Mouse (Mus musculus): ENCODE measurements at regions not wholly inside any gene's neighbourhood (a gene's known extent, or its start where the extent isn't known, plus 50 kb on each side); places are given as distances from the start of the nearest gene placed in this dataset.

- TF ChIP-seq CTCF (IDR thresholded peaks at IDR 0.05; ENCODE audit: extremely low read depth, insufficient read depth, low read length) (no peak), POLR2A (IDR thresholded peaks at IDR 0.05; ENCODE audit: extremely low read depth, insufficient read depth, low read length) (no peak)
- Histone ChIP-seq H3K27ac (ENCODE audit: insufficient read depth, low read length) (no peak overlapping the region), H3K4me3 (ENCODE audit: insufficient read depth, low read length) (no peak overlapping the region), H3K4me1 (ENCODE audit: control insufficient read depth, insufficient read depth, low read length) (no peaks in the 10 kb centered on the region)
These were observed 53.3 kb upstream of the Creb5 start for GRCm38 (mm10) chr6:53233777-53234176.

- H3K27ac ChIP-seq (ENCODE audit: insufficient read depth, low read length): no peak overlapping the region
- no peaks in the 10 kb centered on the region for H3K4me1 ChIP-seq (ENCODE audit: control insufficient read depth, insufficient read depth, low read length)
- H3K4me3 ChIP-seq (ENCODE audit: insufficient read depth, low read length): no peak overlapping the region
- TF ChIP-seq CTCF (IDR thresholded peaks at IDR 0.05; ENCODE audit: extremely low read depth, insufficient read depth, low read length) (no peak), POLR2A (IDR thresholded peaks at IDR 0.05; ENCODE audit: extremely low read depth, insufficient read depth, low read length) (no peak)
These were observed 54.5 kb upstream of the Creb5 start for GRCm38 (mm10) chr6:53232616-53233015.

- no peak for TF ChIP-seq CTCF (IDR thresholded peaks at IDR 0.05; ENCODE audit: extremely low read depth, insufficient read depth, low read length)
- TF ChIP-seq POLR2A (IDR thresholded peaks at IDR 0.05; ENCODE audit: extremely low read depth, insufficient read depth, low read length): no peak
- Histone ChIP-seq H3K27ac (ENCODE audit: insufficient read depth, low read length) (no peak overlapping the region), H3K4me1 (ENCODE audit: control insufficient read depth, insufficient read depth, low read length) (no peaks in the 10 kb centered on the region), H3K4me3 (ENCODE audit: insufficient read depth, low read length) (no peak overlapping the region)
These were observed 57.7 kb upstream of the Creb5 start for GRCm38 (mm10) chr6:53229350-53229749.

- TF ChIP-seq POLR2A (IDR thresholded peaks at IDR 0.05; ENCODE audit: extremely low read depth, insufficient read depth, low read length): no peak
- TF ChIP-seq CTCF (IDR thresholded peaks at IDR 0.05; ENCODE audit: extremely low read depth, insufficient read depth, low read length): no peak
- H3K4me1 ChIP-seq (ENCODE audit: control insufficient read depth, insufficient read depth, low read length): no peaks in the 10 kb centered on the region
- H3K27ac ChIP-seq (ENCODE audit: insufficient read depth, low read length): no peak overlapping the region
- no peak overlapping the region for H3K4me3 ChIP-seq (ENCODE audit: insufficient read depth, low read length)
These were observed 65.0 kb upstream of the Creb5 start for GRCm38 (mm10) chr6:53222104-53222503.

- no peak overlapping the region for H3K4me3 ChIP-seq (ENCODE audit: insufficient read depth, low read length)
- H3K4me1 ChIP-seq (ENCODE audit: control insufficient read depth, insufficient read depth, low read length): no peaks in the 10 kb centered on the region
- no peak overlapping the region for H3K27ac ChIP-seq (ENCODE audit: insufficient read depth, low read length)
- no peak for TF ChIP-seq POLR2A (IDR thresholded peaks at IDR 0.05; ENCODE audit: extremely low read depth, insufficient read depth, low read length)
- TF ChIP-seq CTCF (IDR thresholded peaks at IDR 0.05; ENCODE audit: extremely low read depth, insufficient read depth, low read length): no peak
These were observed 65.4 kb upstream of the Creb5 start for GRCm38 (mm10) chr6:53221668-53222005.

GRCm38 (mm10) chr6:53220784-53221667 lies 66.0 kb upstream of the Creb5 start:
- Histone ChIP-seq H3K4me3 (ENCODE audit: insufficient read depth, low read length) (no peak overlapping the region), H3K4me1 (ENCODE audit: control insufficient read depth, insufficient read depth, low read length) (no peaks in the 10 kb centered on the region), H3K27ac (ENCODE audit: insufficient read depth, low read length) (no peak overlapping the region)
- TF ChIP-seq POLR2A (IDR thresholded peaks at IDR 0.05; ENCODE audit: extremely low read depth, insufficient read depth, low read length) (no peak), CTCF (IDR thresholded peaks at IDR 0.05; ENCODE audit: extremely low read depth, insufficient read depth, low read length) (no peak)

GRCm38 (mm10) chr6:53218871-53219286 lies 68.2 kb upstream of the Creb5 start:
- H3K4me3 ChIP-seq (ENCODE audit: insufficient read depth, low read length): no peak overlapping the region
- no peak for TF ChIP-seq CTCF (IDR thresholded peaks at IDR 0.05; ENCODE audit: extremely low read depth, insufficient read depth, low read length)
- TF ChIP-seq POLR2A (IDR thresholded peaks at IDR 0.05; ENCODE audit: extremely low read depth, insufficient read depth, low read length): no peak
- no peak overlapping the region for H3K27ac ChIP-seq (ENCODE audit: insufficient read depth, low read length)

GRCm38 (mm10) chr6:53217234-53218015 lies 69.6 kb upstream of the Creb5 start:
- Histone ChIP-seq H3K4me3 (ENCODE audit: insufficient read depth, low read length) (no peak overlapping the region), H3K4me1 (ENCODE audit: control insufficient read depth, insufficient read depth, low read length) (no peaks in the 10 kb centered on the region), H3K27ac (ENCODE audit: insufficient read depth, low read length) (no peak overlapping the region)
- TF ChIP-seq CTCF (IDR thresholded peaks at IDR 0.05; ENCODE audit: extremely low read depth, insufficient read depth, low read length) (peak; percentile 50), POLR2A (IDR thresholded peaks at IDR 0.05; ENCODE audit: extremely low read depth, insufficient read depth, low read length) (no peak)

More at GRCm38 (mm10) chr6:53218871-53219286, 68.2 kb upstream of the Creb5 start:
- no peaks in the 10 kb centered on the region for H3K4me1 ChIP-seq (ENCODE audit: control insufficient read depth, insufficient read depth, low read length)

- H3K27ac ChIP-seq (ENCODE audit: insufficient read depth, low read length): no peak overlapping the region
- TF ChIP-seq POLR2A (IDR thresholded peaks at IDR 0.05; ENCODE audit: extremely low read depth, insufficient read depth, low read length) (no peak), CTCF (IDR thresholded peaks at IDR 0.05; ENCODE audit: extremely low read depth, insufficient read depth, low read length) (no peak)
- H3K4me3 ChIP-seq (ENCODE audit: insufficient read depth, low read length): no peak overlapping the region
- no peaks in the 10 kb centered on the region for H3K4me1 ChIP-seq (ENCODE audit: control insufficient read depth, insufficient read depth, low read length)
These were observed 70.4 kb upstream of the Creb5 start for GRCm38 (mm10) chr6:53216715-53217114.
